Mouse (Mus musculus): ENCODE measurements around the gene Svop.

Svop gene

GRCm38 (mm10) chr5:114091057-114091807 lies at the start of gene Svop:
Svop (minus strand) TSS chr5:114091570.
- peak; percentile 55 to 68 for DNase-seq

GRCm38 (mm10) chr5:114139175-114139574 lies 47.8 kb upstream of the Svop start:
- peak; percentile 80 to 89 for DNase-seq

GRCm38 (mm10) chr5:114138277-114139164 lies 47.2 kb upstream of the Svop start:
- DNase-seq: no peak

- no peak for DNase-seq
Measured at GRCm38 (mm10) chr5:114137481-114138276, 46.3 kb upstream of the Svop start.

DNA sequence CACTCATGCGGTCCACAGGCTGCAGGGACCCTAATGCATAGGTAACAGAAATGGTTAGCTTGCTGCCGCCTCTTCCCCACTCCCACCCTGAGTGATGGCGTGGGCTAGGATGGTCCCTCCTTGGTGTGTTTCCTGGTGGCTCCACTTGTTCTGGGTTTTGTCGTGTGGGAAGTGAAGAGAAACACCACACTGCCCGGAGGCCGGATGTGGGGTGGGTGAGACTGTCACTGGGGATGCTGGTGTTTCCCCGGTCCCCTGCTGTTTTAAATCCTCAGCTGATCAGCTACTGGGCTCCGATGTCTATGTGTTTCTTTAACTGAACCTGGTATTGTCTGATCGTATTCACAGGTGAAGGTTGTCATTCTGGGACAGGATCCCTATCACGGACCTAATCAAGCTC lies 44.1 kb upstream of the Svop start:
- DNase-seq: no peak

GRCm38 (mm10) chr5:114134091-114134534 lies 42.7 kb upstream of the Svop start:
- peak; percentile 46 to 50 for DNase-seq

GRCm38 (mm10) chr5:114132841-114133240 lies 41.5 kb upstream of the Svop start:
- no peak for DNase-seq

DNA sequence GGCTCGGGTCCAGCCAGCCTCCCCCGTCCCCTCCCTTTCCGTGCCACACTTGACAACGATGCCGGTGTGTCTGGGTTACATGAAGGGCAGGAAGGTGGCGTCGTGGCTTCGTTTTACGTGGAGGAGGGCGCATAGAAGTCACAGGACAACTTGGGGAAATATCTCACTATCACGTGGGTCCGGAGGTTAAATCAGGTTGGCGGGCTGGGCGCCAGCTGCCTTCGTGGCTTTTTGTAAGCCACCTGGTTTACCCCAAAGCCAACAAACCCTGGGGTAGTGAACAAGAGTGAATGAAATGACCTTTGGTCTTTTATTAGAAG lies 40.1 kb upstream of the Svop start:
- peak; percentile 71 to 79 for DNase-seq

- peak; percentile 89 to 92 for DNase-seq
Measured at GRCm38 (mm10) chr5:114130698-114131520, 39.5 kb upstream of the Svop start.

DNA sequence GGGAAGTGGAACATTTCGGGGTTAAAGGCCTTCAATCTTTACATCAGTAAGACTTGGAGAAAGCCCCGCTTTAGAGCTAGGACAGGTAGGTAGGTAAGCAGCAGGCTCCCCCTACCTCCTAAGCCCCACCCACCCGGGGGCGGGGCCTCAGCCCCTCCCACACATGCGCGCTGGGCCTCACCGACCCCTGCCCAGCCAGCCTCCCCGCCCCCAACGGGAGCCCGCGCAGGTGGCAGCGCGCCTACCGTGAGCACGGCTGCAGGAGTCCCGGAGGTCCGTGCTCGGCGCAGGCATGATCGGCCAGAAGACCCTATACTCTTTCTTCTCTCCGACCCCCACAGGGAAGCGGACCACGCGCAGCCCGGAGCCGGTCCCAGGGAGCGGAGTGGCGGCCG lies 38.8 kb upstream of the Svop start, which contains the start of gene Ung:
TSS of gene Ung (plus strand) at position 176 of the 395 bp plus-strand sequence.
- peak in 1 of 2 experiments; percentile 47 for DNase-seq

- DNase-seq: no peak
Measured at GRCm38 (mm10) chr5:114129550-114130210, 38.3 kb upstream of the Svop start.

- peak; percentile 59 to 78 for DNase-seq
Measured at GRCm38 (mm10) chr5:114127374-114128349, 36.3 kb upstream of the Svop start, which contains the start of gene Alkbh2. Alkbh2 (minus strand) TSS chr5:114128218.

DNA sequence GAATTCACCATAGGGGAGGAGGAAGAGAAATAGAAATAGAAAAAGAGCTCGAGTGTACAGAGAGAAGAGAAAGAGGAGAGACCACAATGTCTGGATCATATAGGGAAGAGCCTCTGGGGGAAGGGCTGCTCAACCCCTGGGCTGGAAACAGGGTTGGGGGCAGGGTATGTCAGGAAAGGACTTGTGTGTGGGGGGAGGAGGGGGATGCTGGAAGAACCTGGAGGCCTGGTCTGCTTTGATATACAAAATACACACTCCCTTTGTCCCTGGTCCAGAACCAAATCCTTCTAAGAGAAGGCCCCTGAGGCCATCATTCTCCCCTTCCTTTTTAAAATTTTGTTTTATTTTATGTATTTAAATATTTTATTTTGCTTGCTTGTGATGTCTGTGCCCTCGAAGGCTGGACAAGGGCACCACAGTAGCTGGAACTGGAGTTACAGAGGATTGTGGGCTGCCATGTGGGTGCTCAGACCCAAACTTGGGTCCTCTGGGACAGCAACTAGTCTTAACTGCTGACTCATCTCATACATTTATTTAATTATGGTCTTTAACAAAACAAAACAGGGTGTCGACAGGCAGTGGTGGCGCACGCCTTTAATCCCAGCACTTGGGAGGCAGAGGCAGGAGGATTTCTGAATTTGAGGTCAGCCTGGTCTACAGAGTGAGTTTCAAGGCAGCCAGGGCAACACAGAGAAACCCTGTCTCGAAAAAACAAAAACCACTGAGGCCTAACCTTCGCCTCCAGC lies 35.3 kb upstream of the Svop start:
- no peak for DNase-seq

GRCm38 (mm10) chr5:114126008-114126407 lies 34.6 kb upstream of the Svop start:
- no peak for DNase-seq

DNA sequence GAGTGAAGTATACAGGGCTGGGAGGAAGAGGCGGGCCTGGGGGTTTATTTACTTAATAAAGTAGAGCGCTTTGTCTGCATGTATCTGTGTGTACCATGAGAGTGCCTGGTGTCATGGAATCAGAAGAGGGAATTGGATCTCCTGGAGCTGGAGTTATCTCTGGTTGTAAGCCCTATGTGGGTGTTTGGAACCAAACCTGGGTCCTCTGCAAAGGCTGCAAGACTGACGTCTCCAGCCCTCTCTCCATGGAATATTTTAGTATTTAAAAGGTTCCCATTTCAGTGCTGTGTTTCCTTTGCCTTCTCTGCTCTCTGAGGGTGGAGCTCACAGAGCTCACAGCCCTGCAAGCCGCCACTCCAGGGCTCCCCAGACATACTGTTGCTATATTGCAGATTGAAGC lies 28.4 kb upstream of the Svop start:
- DNase-seq: no peak

DNA sequence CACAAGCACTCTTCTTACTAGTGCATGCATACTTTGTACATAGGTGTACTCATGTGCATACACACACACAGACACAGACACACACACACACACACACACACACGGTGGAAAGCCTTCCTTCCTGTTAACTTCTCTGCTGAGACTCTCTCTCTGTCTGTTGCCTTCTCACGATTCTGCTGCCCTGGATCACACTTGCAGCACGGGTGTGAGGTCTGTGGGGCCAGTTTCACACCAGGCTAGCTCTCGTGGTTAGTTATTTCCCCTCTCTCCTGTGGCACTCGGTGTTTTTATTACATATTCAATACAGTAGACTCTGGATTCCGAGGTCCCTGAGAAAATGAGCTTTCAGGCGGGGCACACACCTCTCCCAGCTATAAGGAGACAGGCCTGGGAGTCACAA lies 25.2 kb upstream of the Svop start:
- no peak for DNase-seq

DNA sequence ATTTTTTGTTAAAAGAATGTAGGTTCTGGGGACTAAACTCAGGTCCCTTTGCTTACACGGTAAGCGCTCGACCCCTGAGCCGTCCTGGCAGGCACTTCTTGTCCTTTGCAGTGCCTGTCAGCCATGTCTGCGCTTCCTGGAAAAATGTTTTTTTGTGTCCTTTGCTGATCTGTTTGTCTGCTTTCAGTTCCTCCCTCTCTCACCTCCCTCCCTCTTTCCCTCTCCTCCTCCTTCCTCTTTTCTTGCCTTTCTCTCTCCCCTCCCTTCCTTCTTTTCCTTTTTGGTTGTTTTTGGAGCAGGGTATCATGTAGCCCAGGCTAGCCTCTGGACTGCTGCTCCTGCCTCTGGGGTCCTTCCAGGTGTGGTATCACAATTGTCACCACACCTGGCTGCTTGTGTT lies 23.7 kb upstream of the Svop start:
- no peak for DNase-seq

DNA sequence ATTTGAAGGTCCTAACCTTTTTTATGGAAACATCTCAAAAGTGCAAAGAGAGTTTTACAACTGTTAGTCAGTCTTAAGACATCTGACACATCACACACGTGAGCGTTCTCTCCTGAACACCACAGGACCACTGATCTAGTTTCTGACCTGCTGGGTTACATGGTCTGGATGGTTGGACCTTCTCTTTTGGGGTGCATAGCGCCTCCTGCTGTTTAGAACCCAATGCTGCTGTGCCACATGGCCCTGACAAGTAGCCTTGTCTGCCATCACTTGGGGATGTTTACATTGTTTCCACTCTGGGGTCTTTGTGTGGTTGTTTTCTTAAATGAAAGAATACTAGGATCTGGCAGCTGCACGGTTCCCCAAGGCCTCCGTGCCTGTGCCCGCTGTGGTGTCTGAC lies 22.0 kb upstream of the Svop start:
- no peak for DNase-seq

DNA sequence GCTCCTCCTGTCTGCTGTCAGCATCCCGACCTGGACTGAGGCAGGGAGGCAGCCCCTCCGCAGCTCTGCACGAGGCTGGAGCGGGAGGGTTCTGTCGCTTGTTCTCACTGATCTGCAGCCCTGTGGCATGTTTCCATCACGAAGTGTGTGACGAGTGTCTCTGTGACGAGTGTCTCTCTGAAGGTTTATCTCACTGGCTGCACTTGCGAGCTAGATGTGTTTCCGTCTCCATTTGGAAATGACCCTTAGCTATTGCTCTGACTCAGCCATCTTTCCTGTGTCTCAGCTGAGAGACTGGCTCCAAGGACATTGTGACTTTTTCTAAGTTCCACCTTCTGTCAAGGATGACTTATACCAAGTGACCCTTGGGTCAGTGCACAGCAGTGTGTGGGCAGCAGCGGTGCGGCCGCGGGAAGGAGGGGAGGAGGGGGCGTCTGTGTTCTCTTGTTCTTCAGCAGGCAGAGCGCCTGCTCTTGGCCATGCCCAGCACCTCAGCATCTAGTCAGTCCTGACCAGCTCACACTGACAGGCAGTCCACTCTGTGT lies 15.1 kb upstream of the Svop start:
- DNase-seq: no peak

Measured in kidney, adult 8-10 months (tissue).